Mouse (Mus musculus): ENCODE results near the gene Prl8a1.

The Prl8a1 gene

GRCm38 (mm10) chr13:27582071-27582470 is at the start of gene Prl8a1:
Gene Prl8a1 (minus strand): TSS chr13:27582171.
- no peak for DNase-seq

- no peak for DNase-seq
Observed at GRCm38 (mm10) chr13:27610482-27610881, 28.5 kb upstream of the Prl8a1 start, which contains the start of gene Prl7b1. Gene Prl7b1 (minus strand): TSS chr13:27610582.

GRCm38 (mm10) chr13:27564506-27564905 is 17.5 kb downstream of the Prl8a1 start, which contains the start of gene Prl8a9:
Gene Prl8a9 (minus strand): TSS chr13:27564606.
- no peak for DNase-seq

GRCm38 (mm10) chr13:27553336-27553735 is 28.6 kb downstream of the Prl8a1 start:
- no peak for DNase-seq

All from layer of hippocampus, adult 9-11 months (tissue).